Mouse (Mus musculus) CD4-positive, CD25-positive, alpha-beta regulatory T cell, adult 4 months (primary cell): ENCODE measurements around the gene Hfe2. TPM values are rescaled to one million over a fixed set of nuclear protein-coding genes. Genes with fewer than 3 reads are reported as not detected.

Experiments
- ATAC-seq: one replicate; pipeline ENCODE4 v1.8.0; 2017
- polyA plus RNA-seq, 2 experiments: library from polyadenylated mRNA; unstranded; fragments of 100-300 nt; shearing (Covaris generic); gene quantifications; one replicate each; pipeline ENCODE4 v1.2.1; 2017

Gene Hfe2
- polyA plus RNA-seq, 2 experiments from 2014 or later, result 0.22 TPM; not detected in 1

- ATAC-seq, result no peak
These were observed 7.1 kb downstream of the Hfe2 start for GRCm38 (mm10) chr3:96532050-96532449.

- ATAC-seq, result no peak
These were observed 9.3 kb downstream of the Hfe2 start for GRCm38 (mm10) chr3:96534300-96534699.

- no peak for ATAC-seq
These were observed 14.3 kb downstream of the Hfe2 start for GRCm38 (mm10) chr3:96539316-96539715.

GRCm38 (mm10) chr3:96540740-96541139 is 15.8 kb downstream of the Hfe2 start:
- ATAC-seq, result no peak

GRCm38 (mm10) chr3:96541328-96542078 is 16.5 kb downstream of the Hfe2 start:
- no peak for ATAC-seq

- no peak for ATAC-seq
These were observed 17.6 kb downstream of the Hfe2 start for GRCm38 (mm10) chr3:96542554-96542953.

GRCm38 (mm10) chr3:96543345-96543744 is 18.4 kb downstream of the Hfe2 start:
- ATAC-seq, result no peak

- ATAC-seq, result no peak
These were observed 20.6 kb downstream of the Hfe2 start for GRCm38 (mm10) chr3:96545565-96545964.

- no peak for ATAC-seq
These were observed 21.9 kb downstream of the Hfe2 start for GRCm38 (mm10) chr3:96546880-96547279.

- peak; percentile 64 for ATAC-seq
These were observed 22.5 kb downstream of the Hfe2 start for GRCm38 (mm10) chr3:96547389-96547960.

- no peak for ATAC-seq
These were observed 23.9 kb downstream of the Hfe2 start for GRCm38 (mm10) chr3:96548824-96549223.

- ATAC-seq, result no peak
These were observed 24.4 kb downstream of the Hfe2 start for GRCm38 (mm10) chr3:96549346-96549745.

GRCm38 (mm10) chr3:96551203-96551602 is 26.2 kb downstream of the Hfe2 start:
- ATAC-seq, result peak; percentile 78

- no peak for ATAC-seq
These were observed 26.9 kb downstream of the Hfe2 start for GRCm38 (mm10) chr3:96551890-96552289.

- ATAC-seq, result no peak
These were observed 28.6 kb downstream of the Hfe2 start for GRCm38 (mm10) chr3:96553601-96554000.

- ATAC-seq, result no peak
These were observed 29.3 kb downstream of the Hfe2 start for GRCm38 (mm10) chr3:96554251-96554650.

- no peak for ATAC-seq
These were observed 30.1 kb downstream of the Hfe2 start for GRCm38 (mm10) chr3:96555041-96555596.

GRCm38 (mm10) chr3:96555999-96556614 is 31.1 kb downstream of the Hfe2 start:
- no peak for ATAC-seq

GRCm38 (mm10) chr3:96556651-96557635 is 32.0 kb downstream of the Hfe2 start:
- ATAC-seq, result peak; percentile 62

- ATAC-seq, result peak; percentile 79
These were observed 32.7 kb downstream of the Hfe2 start, which contains the start of gene Txnip for GRCm38 (mm10) chr3:96557694-96558093. Gene Txnip (plus strand): TSS chr3:96557957.

GRCm38 (mm10) chr3:96558159-96558558 is 33.2 kb downstream of the Hfe2 start:
- ATAC-seq, result no peak

GRCm38 (mm10) chr3:96558668-96559196 is 33.8 kb downstream of the Hfe2 start:
- no peak for ATAC-seq
